ENCODE assay signal across 22 mouse cellular contexts in genomic region chr5:32074053-32074452, GRCm38 (mm10).
"Had no signal": no experiment of that assay in that cellular context is flagged by ENCODE, and none has a peak within 500 bp of the region (broad histone marks: within the 10 kb centered on the region; RNA-seq: fewer than 3 reads in every experiment).

No protein-coding gene starts in this region.

- H3K4me3 ChIP-seq: liver, embryonic 13.5 days; liver, embryonic 15.5 days; lung, embryonic 15.5 days; megakaryocyte, embryonic 14.5 days; midbrain, embryonic 10.5 days; midbrain, embryonic 12.5 days; midbrain, embryonic 15.5 days; neural tube, embryonic 12.5 days had no signal

- H3K36me3 ChIP-seq: liver, embryonic 13.5 days; liver, embryonic 15.5 days; lung, embryonic 15.5 days; midbrain, embryonic 10.5 days; midbrain, embryonic 12.5 days; midbrain, embryonic 15.5 days; neural tube, embryonic 12.5 days had no signal

- ATAC-seq: liver, postnatal 0 days; lung, postnatal 0 days; midbrain, embryonic 15.5 days had no signal

- H3K27ac ChIP-seq: liver, embryonic 13.5 days; liver, embryonic 15.5 days; lung, embryonic 15.5 days; macrophage; midbrain, embryonic 10.5 days; midbrain, embryonic 12.5 days; midbrain, embryonic 15.5 days; neural tube, embryonic 12.5 days had no signal

- H3K4me1 ChIP-seq: liver, embryonic 15.5 days; lung, embryonic 15.5 days; midbrain, embryonic 10.5 days; midbrain, embryonic 12.5 days; midbrain, embryonic 15.5 days; neural tube, embryonic 12.5 days had no signal

- H3K4me2 ChIP-seq: liver, embryonic 11.5 days; liver, embryonic 13.5 days; liver, embryonic 15.5 days; lung, embryonic 15.5 days; midbrain, embryonic 12.5 days; midbrain, embryonic 15.5 days; neural tube, embryonic 12.5 days had no signal

- H3K9ac ChIP-seq: liver, embryonic 13.5 days; liver, embryonic 15.5 days; liver, postnatal 0 days; lung, embryonic 15.5 days; midbrain, embryonic 12.5 days; midbrain, embryonic 15.5 days; neural tube, embryonic 12.5 days had no signal

- H3K27me3 ChIP-seq: liver, embryonic 13.5 days; liver, embryonic 15.5 days; lung, embryonic 15.5 days; megakaryocyte, embryonic 14.5 days; midbrain, embryonic 12.5 days; midbrain, embryonic 15.5 days; neural tube, embryonic 12.5 days had no signal

- DNase-seq: liver; liver, embryonic 13.5 days; liver, postnatal 0 days; lung, adult 2 months; lung, postnatal 14 days; lung, postnatal 36 days; right cerebral cortex, postnatal 25 days; right cerebral cortex, postnatal 4 days; spleen, adult 18-20 months; thymus, adult 18-20 months; thymus, postnatal 25 days; thymus, postnatal 4 days had no signal

- H3K9me3 ChIP-seq: liver, embryonic 13.5 days; liver, embryonic 15.5 days; lung, embryonic 15.5 days; megakaryocyte, embryonic 14.5 days; midbrain, embryonic 10.5 days; midbrain, embryonic 12.5 days; midbrain, embryonic 15.5 days; neural tube, embryonic 12.5 days had no signal
